In the genomic region with DNA sequence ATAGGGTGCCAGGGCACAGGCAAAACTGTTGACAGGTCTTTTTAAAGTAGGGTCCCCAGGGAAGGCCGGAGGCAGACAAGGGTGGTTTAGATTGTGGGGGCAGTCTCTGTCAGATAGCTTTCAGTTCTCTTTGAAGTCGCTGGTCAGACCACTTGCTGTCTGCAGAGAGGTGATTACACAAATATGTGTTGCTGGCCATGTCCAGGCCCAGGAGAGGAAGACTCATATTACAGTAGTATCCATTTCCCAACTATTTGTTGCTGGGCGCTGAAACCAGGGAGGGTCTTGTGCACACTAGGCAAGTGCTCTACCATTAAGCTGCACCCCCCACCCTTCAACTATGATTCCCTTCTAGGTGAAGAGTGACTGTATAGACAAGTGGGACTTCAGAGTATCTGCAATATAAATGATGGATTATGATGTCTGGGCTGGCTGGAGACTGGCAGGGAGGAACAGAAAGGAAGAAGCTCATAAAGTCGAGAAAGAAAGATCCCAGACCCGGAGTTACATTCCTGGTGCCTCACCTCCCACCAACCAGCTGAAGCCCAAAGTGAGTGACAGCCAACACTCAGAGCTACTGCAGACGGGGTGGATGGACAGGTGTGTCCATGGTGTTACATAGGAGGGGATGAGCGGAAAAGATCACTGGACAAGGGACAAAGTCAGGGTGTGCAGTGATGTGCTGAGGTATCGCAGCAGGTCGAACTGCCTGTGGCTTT, we compare ENCODE assay signal across 16 mouse cellular contexts. TPM values are rescaled to one million over a fixed set of nuclear protein-coding genes. Genes with fewer than 3 reads are reported as not detected.
A peak's percentile ranks its signal among the peaks of the same experiment; 100 is the strongest.
DNase-seq lines count a peak whose midpoint lies in the region; ATAC-seq and TF ChIP-seq lines count a peak whose summit lies in the region.
"Had no signal": no experiment of that assay in that cellular context is flagged by ENCODE, and none has a peak within 500 bp of the region (broad histone marks: within the 10 kb centered on the region; RNA-seq: fewer than 3 reads in every experiment).

No protein-coding gene starts in this region.

- TF ChIP-seq RAD21 in CH12.LX (IDR thresholded peaks at IDR 0.05; ENCODE audit: low read depth, low read length), result no peak

- H3K27me3 ChIP-seq in kidney, embryonic 14.5 days (ENCODE audit: control insufficient read depth, insufficient read depth, low read length), result no peaks in the 10 kb centered on the region
- H3K27me3 ChIP-seq in kidney, adult 2 months (replicated peaks; ENCODE audit: control insufficient read depth, insufficient read depth, low read length), result no peaks in the 10 kb centered on the region
- H3K27me3 ChIP-seq in CH12.LX (replicated peaks), result no peaks in the 10 kb centered on the region
- H3K27me3 ChIP-seq in limb, embryonic 13.5 days, result no peaks in the 10 kb centered on the region
- H3K27me3 ChIP-seq: liver, embryonic 12.5 days had no signal

- peak; percentile 76; the same call in 1 of the 2 replicates for ATAC-seq in kidney, embryonic 14.5 days (ENCODE audit: low FRiP score, low TSS enrichment)
- 0 out of 2 replicates have a peak, but pooled peaks have one; percentile 51 for ATAC-seq in limb, embryonic 13.5 days (ENCODE audit: low FRiP score, low read depth)
- ATAC-seq in CD4-positive, CD25-positive, alpha-beta regulatory T cell, adult 4 months, result no peak
- ATAC-seq: activated CD4-positive, CD25-positive, alpha-beta regulatory T cell, adult 4 months; forebrain, embryonic 14.5 days; inflammation-experienced regulatory T-cells, adult 6 months; liver, embryonic 12.5 days had no signal

- peaks cover 31% of the 10 kb centered on the region for H3K36me3 ChIP-seq in kidney, embryonic 14.5 days (ENCODE audit: control insufficient read depth, insufficient read depth, low read length)
- peaks cover 1% of the 10 kb centered on the region for H3K36me3 ChIP-seq in kidney, adult 2 months (ENCODE audit: control insufficient read depth, insufficient read depth, low read length)
- peaks cover 34 to 44% of the 10 kb centered on the region in 2 experiments for H3K36me3 ChIP-seq in CH12.LX (replicated peaks in 1 of 2; ENCODE audit: control insufficient read depth in 1 of 2, insufficient read depth in 1 of 2, low read length in 1 of 2)
- H3K36me3 ChIP-seq in limb, embryonic 13.5 days, result peaks cover 46% of the 10 kb centered on the region

- no peak for DNase-seq in gastrocnemius, adult 2 months
- DNase-seq in gastrocnemius, postnatal 25 days, result no peak
- no peak for DNase-seq in kidney, adult 2 months
- DNase-seq in CH12.LX (ENCODE audit: extremely low read depth), result peak; percentile 57
- DNase-seq in urinary bladder, postnatal 36 days (ENCODE audit: low spot score in 2 of 2), result no peak
- DNase-seq: cerebellum, adult 11 months; gastrocnemius, postnatal 36 days; lung, postnatal 10 days had no signal

- peak overlapping the region; percentile 76 for H3K27ac ChIP-seq in gastrocnemius, adult 2 months
- H3K27ac ChIP-seq in kidney, embryonic 14.5 days (ENCODE audit: low read depth, low read length), result no peak overlapping the region
- no peak overlapping the region for H3K27ac ChIP-seq in kidney, adult 2 months (ENCODE audit: insufficient read depth, low read depth, low read length)
- peak overlapping the region; percentile 20; the same call in 1 of the 2 replicates for H3K27ac ChIP-seq in CH12.LX (ENCODE audit: insufficient read depth, low read depth)
- peak overlapping the region; percentile 52; the same call in 1 of the 2 replicates for H3K27ac ChIP-seq in limb, embryonic 13.5 days
- H3K27ac ChIP-seq: liver, embryonic 12.5 days had no signal

- intact Hi-C loops in gastrocnemius, adult 2 months (cut with DNase I), result loop anchor here (5.0 kb wide), 1 partner anchor 71 kb away; no protein-coding TSS in a partner anchor

- in situ Hi-C loops in CH12.LX (cut with MboI; ENCODE audit: low pct_ligation_motif_present, low pct_unique_long_range_greater_than_20kb, low sequenced_read_pairs), result no loop called here

- peak overlapping the region; percentile 40; the same call in 1 of the 2 replicates for H3K4me3 ChIP-seq in gastrocnemius, adult 2 months
- no peak overlapping the region for H3K4me3 ChIP-seq in kidney, embryonic 14.5 days (ENCODE audit: low read length)
- H3K4me3 ChIP-seq in kidney, adult 2 months (ENCODE audit: insufficient read depth, low read depth, low read length), result no peak overlapping the region
- no peak overlapping the region for H3K4me3 ChIP-seq in CH12.LX (replicated peaks in 1 of 3; ENCODE audit: low read depth in 2 of 3, low read length in 2 of 3, poor library complexity in 1 of 3)
- H3K4me3 ChIP-seq in limb, embryonic 13.5 days, result no peak overlapping the region
- H3K4me3 ChIP-seq: liver, embryonic 12.5 days had no signal

- H3K9me3 ChIP-seq in kidney, embryonic 14.5 days (ENCODE audit: control insufficient read depth, low read length), result no peaks in the 10 kb centered on the region
- peaks cover 7% of the 10 kb centered on the region for H3K9me3 ChIP-seq in CH12.LX (replicated peaks; ENCODE audit: low read length)
- H3K9me3 ChIP-seq in limb, embryonic 13.5 days, result no peaks in the 10 kb centered on the region

- no peak overlapping the region for H3K4me2 ChIP-seq in kidney, embryonic 14.5 days (replicated peaks; ENCODE audit: low read depth, low read length)
- peak overlapping the region; percentile 42; the same call in 1 of the 2 replicates for H3K4me2 ChIP-seq in CH12.LX (ENCODE audit: insufficient read depth, low read depth, poor library complexity, severe bottlenecking)
- H3K4me2 ChIP-seq in limb, embryonic 13.5 days (replicated peaks), result no peak overlapping the region
- H3K4me2 ChIP-seq: liver, embryonic 12.5 days; midbrain, embryonic 11.5 days had no signal

- no peaks in the 10 kb centered on the region for H3K79me2 ChIP-seq in CH12.LX (replicated peaks; ENCODE audit: control insufficient read depth, extremely low read depth, insufficient read depth, poor library complexity, severe bottlenecking)

- H3K9ac ChIP-seq in kidney, embryonic 14.5 days (ENCODE audit: low read depth, low read length), result no peak overlapping the region
- H3K9ac ChIP-seq in CH12.LX (ENCODE audit: insufficient read depth, low read depth), result no peak overlapping the region
- H3K9ac ChIP-seq in limb, embryonic 13.5 days, result no peak overlapping the region
- H3K9ac ChIP-seq: liver, embryonic 12.5 days had no signal

- 39% methylated on average over 9 of the region's 9 CpGs for WGBS in kidney, embryonic 14.5 days
- 61% methylated on average over 9 of the region's 9 CpGs for WGBS in kidney, adult 2 months
- 36% methylated on average over 9 of the region's 9 CpGs for WGBS in limb, embryonic 13.5 days

- TF ChIP-seq EP300 in CH12.LX (IDR thresholded peaks at IDR 0.05; ENCODE audit: low read length), result peak; percentile 69

- no peak for TF ChIP-seq CTCF in gastrocnemius, adult 2 months (IDR thresholded peaks at IDR 0.05)
- TF ChIP-seq CTCF in kidney, adult 2 months (conservative IDR thresholded peaks at IDR 0.05; ENCODE audit: insufficient read depth, insufficient read length, low read depth, low read length), result no peak
- no peak for TF ChIP-seq CTCF in CH12.LX (conservative IDR thresholded peaks at IDR 0.05 in 1 of 2, IDR thresholded peaks at IDR 0.05 in 1 of 2; ENCODE audit: low read depth in 2 of 2, low read length in 2 of 2)

- H3K4me1 ChIP-seq in kidney, embryonic 14.5 days (ENCODE audit: control insufficient read depth, insufficient read depth, low read length), result no peaks in the 10 kb centered on the region
- no peaks in the 10 kb centered on the region for H3K4me1 ChIP-seq in kidney, adult 2 months (ENCODE audit: control insufficient read depth, insufficient read depth, low read length)
- H3K4me1 ChIP-seq in CH12.LX (ENCODE audit: control insufficient read depth in 1 of 2, insufficient read depth in 2 of 2), result peaks cover 14 to 46% of the 10 kb centered on the region in 2 experiments
- peaks cover 10% of the 10 kb centered on the region for H3K4me1 ChIP-seq in limb, embryonic 13.5 days

- dilution Hi-C loops in CH12.LX (cut with MboI; ENCODE audit: extremely low pct_ligation_motif_present, extremely low pct_unique_long_range_greater_than_20kb, low sequenced_read_pairs), result no loop called here

- no peak for TF ChIP-seq POLR2A in kidney, adult 2 months (IDR thresholded peaks at IDR 0.05; ENCODE audit: low read depth, low read length)
- no peak for TF ChIP-seq POLR2A in CH12.LX (IDR thresholded peaks at IDR 0.05; ENCODE audit: low read depth, low read length)

TF ChIP-seq in CH12.LX, 34 proteins besides CTCF, POLR2A, EP300 and RAD21:
- TF ChIP-seq IRF4 (IDR thresholded peaks at IDR 0.05; ENCODE audit: low read depth, low read length) (peak; percentile 65), MEF2A (IDR thresholded peaks at IDR 0.05; ENCODE audit: borderline replicate concordance, low read depth, low read length) (peak; percentile 64; the same call in 1 of the 2 replicates), ZNF384 (IDR thresholded peaks at IDR 0.05; ENCODE audit: low read depth, low read length) (peak; percentile 22), TBP (conservative IDR thresholded peaks at IDR 0.05; ENCODE audit: low read depth, low read length) (no peak), MAFK (IDR thresholded peaks at IDR 0.05; ENCODE audit: insufficient replicate concordance, low read length) (no peak), JUND (conservative IDR thresholded peaks at IDR 0.05; ENCODE audit: low read depth, low read length) (no peak), MAX (IDR thresholded peaks at IDR 0.05; ENCODE audit: low read length) (no peak)

RNA-seq across cellular contexts. Expression of a gene that starts 25.3 kb away (rescaled TPM):
- total RNA-seq in gastrocnemius, adult 2 months (2021), result 10 to 100 TPM; 36.6 to 51.9 TPM
- 10 to 100 TPM; 31.6 to 38.9 TPM for total RNA-seq in gastrocnemius, postnatal 25 days (2021)
- polyA plus RNA-seq in kidney, embryonic 14.5 days (2014; fragmentation: Nextera tagmentation; extraction: Ambion mirVana), result 45.5 and 45.7 TPM in 2 replicates
- polyA plus RNA-seq in kidney, adult 2 months (2012; rRNA removed), result 24.6 and 27.0 TPM in 2 replicates
- total RNA-seq in CH12.LX (2012; rRNA removed), result 9.0 and 10.0 TPM in 2 replicates
- 11.7 and 11.8 TPM in 2 replicates for total RNA-seq in CH12.LX (2014; rRNA removed)
- 10.2 and 15.6 TPM in 2 replicates for polyA plus RNA-seq in CH12.LX (2012; ENCODE audit: insufficient read length, low read depth)
- polyA plus RNA-seq in limb, embryonic 13.5 days (2015; fragmentation: Nextera tagmentation; extraction: Ambion mirVana), result 27.0 and 31.0 TPM in 2 replicates
- 10 to 100 TPM; 22.7 to 30.8 TPM for polyA plus RNA-seq in CD4-positive, CD25-positive, alpha-beta regulatory T cell, adult 4 months (2017; shearing (Covaris generic))

RNA-seq across cellular contexts. Expression of a gene that starts 54.5 kb away (rescaled TPM):
- 10 to 100 TPM; 92.8 to 96.2 TPM for total RNA-seq in gastrocnemius, adult 2 months (2021)
- total RNA-seq in gastrocnemius, postnatal 25 days (2021), result 10 to 100 TPM; 61.8 to 73.9 TPM
- polyA plus RNA-seq in kidney, embryonic 14.5 days (2014; fragmentation: Nextera tagmentation; extraction: Ambion mirVana), result 59.4 and 66.7 TPM in 2 replicates
- polyA plus RNA-seq in kidney, adult 2 months (2012; rRNA removed), result 41.5 and 48.1 TPM in 2 replicates
- total RNA-seq in CH12.LX (2012; rRNA removed), result 45.2 and 53.7 TPM in 2 replicates
- total RNA-seq in CH12.LX (2014; rRNA removed), result 80.7 and 90.0 TPM in 2 replicates
- 193 and 203 TPM in 2 replicates for polyA plus RNA-seq in CH12.LX (2012; ENCODE audit: insufficient read length, low read depth)
- 97.6 and 105 TPM in 2 replicates for polyA plus RNA-seq in limb, embryonic 13.5 days (2015; fragmentation: Nextera tagmentation; extraction: Ambion mirVana)
- 10 to 100 TPM; 30.7 to 49.8 TPM for polyA plus RNA-seq in CD4-positive, CD25-positive, alpha-beta regulatory T cell, adult 4 months (2017; shearing (Covaris generic))

Comparison
In these comparisons a context has a peak if more than half of its experiments do, and no peak if none do; other contexts are left out.
1. H3K27ac ChIP-seq: peak in gastrocnemius, adult 2 months (single experiment), CH12.LX (single experiment) and limb, embryonic 13.5 days (single experiment); none in kidney, embryonic 14.5 days (single experiment) and kidney, adult 2 months (single experiment).